Mouse (Mus musculus) midbrain, postnatal 0 days (tissue): ENCODE results near the gene D130043K22Rik. TPM values are rescaled to one million over a fixed set of nuclear protein-coding genes. Genes with fewer than 3 reads are reported as not detected.

Experiments used
- ATAC-seq: fragments of 200-750 bp; cut with Nextera tagmentation; 2 replicates; pipeline ENCODE4 v1.8.0; 2017; ENCODE audit warnings: moderate number of reproducible peaks, mild to moderate bottlenecking, moderate TSS enrichment, moderate library complexity; ENCODE audit not compliant: low FRiP score
- DNase-seq: peaks from one replicate; pipeline ENCODE4 v3.0.0-alpha.2; 2015; ENCODE audit warnings: low spot score
- H3K27ac ChIP-seq: fragments of 300-500 bp; sonication (generic); 2 replicates; pipeline ENCODE4 v1.5.1; 2014; ENCODE audit warnings: low read depth, mild to moderate bottlenecking, low read length, mixed read lengths
- H3K27me3 ChIP-seq: fragments of 300-500 bp; sonication (generic); 2 replicates; pipeline ENCODE4 v1.6.1; 2014; ENCODE audit warnings: low read length, control low read depth, mixed read lengths; ENCODE audit not compliant: insufficient read depth
- H3K36me3 ChIP-seq: fragments of 300-500 bp; sonication (generic); 2 replicates; pipeline ENCODE4 v1.6.1; 2014; ENCODE audit warnings: low read length, control low read depth, mixed read lengths; ENCODE audit not compliant: insufficient read depth
- H3K4me1 ChIP-seq: fragments of 300-500 bp; sonication (generic); 2 replicates; pipeline ENCODE4 v1.6.1; 2014; ENCODE audit warnings: mild to moderate bottlenecking, control low read depth, antibody characterized with exemption, low read length, mixed read lengths; ENCODE audit not compliant: insufficient read depth
- H3K4me2 ChIP-seq: fragments of 300-500 bp; sonication (generic); 2 replicates; pipeline ENCODE4 v1.6.1; 2014; ENCODE audit warnings: low read depth, mild to moderate bottlenecking, low read length, mixed read lengths; ENCODE audit not compliant: poor library complexity, severe bottlenecking
- H3K4me3 ChIP-seq: fragments of 300-500 bp; sonication (generic); 2 replicates; pipeline ENCODE4 v1.5.1; 2014; ENCODE audit warnings: low read depth, mild to moderate bottlenecking, low read length, moderate library complexity
- H3K9ac ChIP-seq: fragments of 300-500 bp; sonication (generic); replicated peaks from 2 replicates; pipeline ENCODE4 v1.6.1; 2014; ENCODE audit warnings: mild to moderate bottlenecking, low read length, moderate library complexity, mixed read lengths; ENCODE audit not compliant: poor library complexity, severe bottlenecking
- H3K9me3 ChIP-seq: fragments of 300-500 bp; sonication (generic); 2 replicates; pipeline ENCODE4 v1.6.1; 2016; ENCODE audit warnings: low read length, control low read depth
- CTCF ChIP-seq: IDR thresholded peaks from 2 replicates; pipeline ENCODE4 v1.5.1; 2016; ENCODE audit warnings: antibody characterized with exemption, mild to moderate bottlenecking
- WGBS: fragments of 180-500 bp; shearing (Covaris S2); extraction: QIAGEN DNeasy Blood & Tissue Kit; methylation state at CpG from one replicate; pipeline ENCODE4 v1.1.7; 2014; 5-methylcytosine and 5-hydroxymethylcytosine counted together
- polyA plus RNA-seq: library from polyadenylated mRNA; unstranded; fragments of >200 nt; fragmentation: Nextera tagmentation; extraction: Ambion mirVana; gene quantifications from 2 replicates; pipeline ENCODE4 v1.2.1, GENCODE M21; 2015
- total RNA-seq: library from RNA; depleted of rRNA; stranded (reverse); fragments of >200 nt; gene quantifications from 2 replicates; pipeline ENCODE4 v1.2.3, GENCODE M21; 2014

Gene D130043K22Rik
- total and polyA plus RNA-seq, 2 experiments from 2014 or later: 9.4 to 13.8 TPM

DNA sequence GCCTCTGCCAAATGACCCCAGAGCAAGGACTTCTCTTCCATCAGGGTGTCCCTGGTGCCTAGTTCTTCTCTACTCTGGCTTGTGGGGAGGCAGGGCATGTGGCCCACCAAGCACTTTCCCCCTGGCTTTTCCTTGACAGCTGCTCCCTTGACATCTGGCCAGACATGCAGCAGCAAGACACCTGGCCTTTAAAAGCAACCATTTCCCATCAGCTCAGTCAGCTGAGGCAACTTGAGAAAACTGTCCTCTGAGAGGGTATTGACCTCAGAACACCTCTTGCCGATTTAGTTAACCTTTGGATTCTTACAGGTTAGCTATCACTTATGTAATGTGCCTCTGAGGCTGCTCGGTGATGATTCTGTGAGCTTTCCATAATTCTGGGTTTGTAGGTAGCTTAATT, 48.9 kb downstream of the D130043K22Rik start:
- 91% methylated on average over 2 of the region's 2 CpGs for WGBS

DNA sequence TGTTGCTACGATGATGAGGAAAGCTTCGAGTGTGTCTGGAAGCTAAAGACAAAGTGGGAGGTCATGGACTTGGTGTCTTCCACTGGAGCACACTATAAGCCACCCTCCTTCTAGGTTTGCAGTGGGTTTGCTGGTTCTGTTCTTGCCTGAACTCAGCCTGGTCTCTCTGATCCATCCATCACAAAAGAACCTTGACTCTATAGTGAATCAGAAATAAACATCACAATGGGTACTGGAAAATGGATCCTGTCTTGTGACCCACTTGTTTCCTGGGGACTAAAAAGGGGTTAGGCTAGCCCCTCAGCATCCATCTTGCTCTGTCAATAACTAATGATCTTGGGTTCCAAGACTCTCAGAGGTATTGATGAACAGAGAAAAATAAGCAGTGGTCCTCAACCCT, 57.0 kb downstream of the D130043K22Rik start:
- H3K9ac ChIP-seq: no peak overlapping the region
- 89% methylated on average over 2 of the region's 2 CpGs for WGBS
- no peak overlapping the region for H3K27ac ChIP-seq
- H3K36me3 ChIP-seq: peaks cover 18% of the 10 kb centered on the region; the same call in 1 of the 2 replicates
- no peak overlapping the region for H3K4me3 ChIP-seq
- ATAC-seq (no peak), DNase-seq (no peak)
- no peaks in the 10 kb centered on the region for H3K27me3 ChIP-seq
- no peak overlapping the region for H3K4me2 ChIP-seq
- no peaks in the 10 kb centered on the region for H3K9me3 ChIP-seq
- no peaks in the 10 kb centered on the region for H3K4me1 ChIP-seq
- TF ChIP-seq CTCF: no peak

More for the DNA sequence above, 48.9 kb downstream of the D130043K22Rik start:
- Histone ChIP-seq H3K4me2 (no peak overlapping the region), H3K4me3 (no peak overlapping the region), H3K27ac (no peak overlapping the region), H3K4me1 (no peaks in the 10 kb centered on the region), H3K9ac (no peak overlapping the region), H3K27me3 (no peaks in the 10 kb centered on the region), H3K9me3 (no peaks in the 10 kb centered on the region), H3K36me3 (peaks cover 9% of the 10 kb centered on the region; the same call in 1 of the 2 replicates)
- TF ChIP-seq CTCF: no peak
- DNase-seq (no peak), ATAC-seq (no peak)

DNA sequence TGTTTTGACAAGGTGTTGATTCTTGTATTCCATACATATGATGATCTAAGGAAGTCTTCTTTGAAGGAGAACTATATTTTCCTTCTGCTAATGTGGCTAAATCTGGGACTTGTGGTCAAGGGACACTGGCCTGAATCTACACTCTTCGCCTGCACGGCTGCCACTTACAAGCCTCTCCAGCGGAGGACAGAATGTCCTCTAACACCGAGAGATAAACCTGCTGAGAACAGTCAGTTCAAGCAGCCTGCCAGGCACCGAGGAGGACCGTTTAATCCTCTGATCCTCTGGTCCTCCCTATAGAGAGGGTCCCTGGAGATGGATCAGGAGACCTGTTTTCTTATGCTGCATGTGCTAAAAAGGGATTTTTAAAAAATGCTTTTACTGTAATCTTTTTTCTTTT, 58.5 kb downstream of the D130043K22Rik start:
- 56% methylated on average over 6 of the region's 6 CpGs for WGBS
- no peak overlapping the region for H3K4me2 ChIP-seq
- no peak overlapping the region for H3K9ac ChIP-seq
- H3K27ac ChIP-seq: no peak overlapping the region
- H3K9me3 ChIP-seq: no peaks in the 10 kb centered on the region
- peaks cover 18% of the 10 kb centered on the region; the same call in 1 of the 2 replicates for H3K36me3 ChIP-seq
- H3K4me3 ChIP-seq: no peak overlapping the region
- ATAC-seq (no peak), DNase-seq (no peak)
- H3K4me1 ChIP-seq: no peaks in the 10 kb centered on the region
- H3K27me3 ChIP-seq: no peaks in the 10 kb centered on the region
- TF ChIP-seq CTCF: no peak

DNA sequence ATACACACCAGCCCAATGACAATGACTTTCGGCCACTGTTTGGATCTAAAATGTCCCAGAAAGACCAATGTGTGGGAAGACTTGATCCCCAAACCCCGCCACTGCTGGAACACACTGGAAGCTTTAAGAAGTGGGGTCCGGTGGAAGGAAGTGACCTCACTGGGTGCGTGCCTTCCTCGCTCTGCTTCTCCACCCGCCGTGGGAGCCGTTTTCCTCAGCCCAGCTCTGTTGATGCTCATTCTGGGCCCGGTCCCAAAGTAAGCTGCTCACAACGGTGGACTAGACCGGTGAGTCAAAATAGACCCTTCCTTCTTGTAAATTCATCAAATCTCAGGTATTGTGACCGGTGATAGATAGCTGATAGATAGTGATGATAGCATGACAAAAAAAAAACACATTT, 60.5 kb downstream of the D130043K22Rik start:
- Histone ChIP-seq H3K4me3 (no peak overlapping the region), H3K4me1 (no peaks in the 10 kb centered on the region), H3K27ac (no peak overlapping the region), H3K27me3 (no peaks in the 10 kb centered on the region), H3K9ac (no peak overlapping the region), H3K9me3 (no peaks in the 10 kb centered on the region), H3K36me3 (peaks cover 7% of the 10 kb centered on the region; the same call in 1 of the 2 replicates), H3K4me2 (no peak overlapping the region)
- no peak for TF ChIP-seq CTCF
- ATAC-seq (no peak), DNase-seq (no peak)
- WGBS: 91% methylated on average over 12 of the region's 12 CpGs

DNA sequence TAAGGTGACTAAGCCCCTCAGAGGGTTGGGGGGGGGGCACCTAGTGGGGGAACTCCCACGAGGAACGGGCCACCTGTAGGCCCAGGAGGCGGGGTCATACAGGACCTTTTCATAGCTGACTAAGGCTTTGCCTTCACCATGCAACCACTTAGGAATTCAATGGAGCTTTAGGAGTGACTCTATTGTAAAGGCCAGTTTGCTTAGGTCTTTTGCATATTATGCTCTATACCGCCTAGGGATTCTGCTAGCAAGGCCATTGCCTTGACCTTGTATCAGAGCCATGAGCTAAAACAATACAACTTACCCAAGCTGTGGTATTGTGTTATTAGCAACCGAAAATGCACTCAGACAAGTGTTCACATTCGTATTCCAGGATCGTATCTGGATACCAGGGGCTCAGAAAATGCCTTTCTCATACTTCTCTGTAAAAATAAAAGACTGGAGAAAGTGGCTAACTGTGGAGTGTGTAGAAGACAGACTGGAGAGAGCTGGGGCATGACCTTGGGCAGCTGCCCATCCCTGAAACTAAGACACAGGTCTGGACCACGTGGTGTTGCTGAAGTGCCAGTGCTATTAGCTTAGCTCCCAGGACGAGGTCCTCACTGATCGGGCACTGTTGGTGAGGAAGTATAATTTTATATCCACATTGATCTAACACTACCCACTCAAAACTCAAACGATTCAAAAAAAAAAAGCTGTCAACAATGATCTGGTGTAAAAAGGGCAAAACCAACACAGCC, 62.1 kb downstream of the D130043K22Rik start:
- no peaks in the 10 kb centered on the region for H3K27me3 ChIP-seq
- H3K4me3 ChIP-seq: no peak overlapping the region
- no peak overlapping the region for H3K4me2 ChIP-seq
- DNase-seq (no peak), ATAC-seq (no peak)
- H3K9ac ChIP-seq: no peak overlapping the region
- H3K4me1 ChIP-seq: no peaks in the 10 kb centered on the region
- WGBS: 64% methylated on average over 11 of the region's 11 CpGs
- no peak for TF ChIP-seq CTCF
- no peak overlapping the region for H3K27ac ChIP-seq
- no peaks in the 10 kb centered on the region for H3K9me3 ChIP-seq
- peaks cover 15% of the 10 kb centered on the region; the same call in 1 of the 2 replicates for H3K36me3 ChIP-seq

DNA sequence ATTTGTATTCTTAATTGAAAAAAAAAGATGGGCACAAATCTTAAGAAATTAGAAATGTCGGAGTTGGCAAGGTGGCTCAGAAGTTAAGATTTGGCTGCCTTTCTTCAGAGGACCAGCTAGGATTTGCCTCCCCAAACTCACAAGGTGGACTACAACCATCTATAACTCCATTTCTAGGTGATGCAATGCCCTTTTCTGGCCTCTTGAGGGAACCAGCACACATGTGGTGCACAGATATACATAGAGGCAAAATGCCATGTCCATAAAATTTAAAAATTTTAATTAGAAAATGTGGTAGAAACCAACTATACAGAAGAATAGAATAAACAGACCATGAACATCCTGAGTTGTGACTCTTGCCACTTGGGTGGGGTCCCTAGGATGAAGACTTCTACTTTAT, 64.2 kb downstream of the D130043K22Rik start:
- H3K9ac ChIP-seq: no peak overlapping the region
- H3K4me2 ChIP-seq: no peak overlapping the region
- DNase-seq (no peak), ATAC-seq (no peak)
- H3K36me3 ChIP-seq: peaks cover 23% of the 10 kb centered on the region
- TF ChIP-seq CTCF: peak; percentile 45
- no peaks in the 10 kb centered on the region for H3K9me3 ChIP-seq
- H3K27ac ChIP-seq: no peak overlapping the region
- no peak overlapping the region for H3K4me3 ChIP-seq
- 98% methylated on average over 1 of the region's 1 CpGs for WGBS
- H3K4me1 ChIP-seq: no peaks in the 10 kb centered on the region
- H3K27me3 ChIP-seq: no peaks in the 10 kb centered on the region
